Mouse (Mus musculus) c-Kit-negative CD71-positive TER-119-positive erythroid progenitor cells, embryonic 14.5 days (primary cell): Measurements from ENCODE around the gene Mkrn1.
"Not testable (repeated sequence)": the region's sequence is repeated elsewhere in the genome, so short reads cannot be mapped to it uniquely, and the experiment has no call there.

ENCODE experiments used
- DNase-seq: peaks from one replicate; pipeline ENCODE4 v3.0.0-alpha.2; 2013; ENCODE audit warnings: low read depth, low spot score

Gene Mkrn1

DNA sequence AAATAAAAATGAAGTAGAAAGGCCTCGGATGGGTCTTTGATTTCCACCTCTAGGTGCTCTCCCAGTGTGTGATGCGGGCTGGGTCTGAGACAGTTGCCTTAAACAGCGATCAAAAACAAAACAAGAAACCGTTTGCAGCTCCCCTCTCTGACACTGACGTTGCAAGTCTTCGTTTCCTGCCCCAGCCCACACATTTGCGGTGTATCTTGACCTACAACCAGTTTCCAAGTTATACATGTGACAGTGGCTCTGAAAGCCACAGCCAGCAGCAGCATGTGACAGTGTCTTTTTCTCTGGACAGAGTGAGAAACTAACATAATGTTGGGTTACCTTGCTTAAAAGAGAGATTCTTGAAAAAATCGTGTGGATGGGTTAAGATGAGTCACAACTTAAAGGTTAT lies 40.5 kb downstream of the Mkrn1 start:
- no peak for DNase-seq

DNA sequence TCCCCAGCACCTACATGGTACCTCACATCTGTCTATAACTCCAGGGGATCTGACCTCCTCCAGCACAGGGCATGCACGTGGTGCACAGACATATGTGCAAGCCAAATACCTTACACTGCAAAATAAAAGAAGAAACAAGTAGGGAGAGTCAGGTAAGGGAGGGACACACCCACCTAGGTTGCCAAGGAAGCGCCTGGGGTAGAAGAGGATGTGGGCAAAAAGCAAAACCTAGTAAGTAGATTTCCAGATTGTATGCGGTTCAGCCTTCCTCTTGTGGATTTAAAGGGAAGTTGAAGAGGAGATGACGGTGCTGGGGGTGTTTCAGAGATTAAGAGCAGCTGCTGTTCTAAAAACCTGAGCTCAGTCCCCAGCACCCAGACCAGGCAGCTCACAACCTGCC lies 41.0 kb downstream of the Mkrn1 start:
- no peak for DNase-seq

DNA sequence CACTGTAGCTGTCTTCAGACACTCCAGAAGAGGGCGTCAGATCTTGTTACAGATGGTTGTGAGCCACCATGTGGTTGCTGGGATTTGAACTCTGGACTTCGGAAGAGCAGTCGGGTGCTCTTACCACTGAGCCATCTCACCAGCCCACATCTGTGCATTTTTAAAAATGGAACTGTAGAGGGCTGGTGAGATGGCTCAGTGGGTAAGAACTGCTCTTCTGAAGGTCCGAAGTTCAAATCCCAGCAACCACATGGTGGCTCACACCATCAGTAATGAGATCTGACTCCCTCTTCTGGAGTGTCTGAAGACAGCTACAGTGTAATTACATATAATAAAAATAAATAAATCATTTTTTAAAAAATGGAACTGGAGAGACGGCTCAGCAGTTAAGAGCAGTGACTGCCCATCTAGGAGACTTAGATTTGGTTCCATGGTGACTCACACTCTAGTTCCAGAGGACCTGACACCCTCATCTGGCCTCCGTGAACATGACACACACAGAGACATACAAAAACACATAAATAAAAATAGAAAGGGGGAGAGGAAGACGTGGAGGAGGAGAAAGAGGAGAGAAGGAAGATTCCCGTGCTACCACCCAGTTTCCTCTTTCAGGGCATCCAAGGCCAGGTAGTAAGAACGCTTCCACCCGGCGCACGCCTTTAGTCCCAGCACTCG lies 42.0 kb downstream of the Mkrn1 start:
- not testable (repeated sequence) for DNase-seq

DNA sequence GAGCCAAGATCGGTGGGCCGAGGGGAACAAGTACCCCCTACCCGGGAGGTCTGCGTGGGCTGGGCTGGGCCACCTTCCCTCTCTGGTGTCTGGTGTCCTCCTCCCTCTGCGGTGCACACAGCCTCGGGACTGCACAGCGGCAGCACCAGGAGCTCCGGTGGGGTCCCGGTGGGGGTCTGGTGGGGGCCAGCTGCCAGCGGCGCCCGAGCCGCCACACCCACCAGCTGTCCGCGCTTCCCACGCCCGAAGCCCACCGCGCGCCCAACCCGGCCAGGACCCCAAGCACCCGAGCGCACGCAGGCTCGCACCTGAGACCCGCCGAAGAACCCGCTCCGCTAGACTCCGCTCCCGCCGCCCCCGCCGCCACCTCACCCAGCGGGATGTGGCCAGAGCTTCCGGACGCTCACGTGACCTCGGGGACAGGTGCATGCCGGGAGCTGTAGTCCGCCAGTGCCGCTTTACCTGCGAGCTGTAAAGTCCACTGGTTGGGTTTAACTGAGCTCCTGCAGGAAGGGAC lies 42.9 kb downstream of the Mkrn1 start, which contains the start of gene Slc37a3:
Gene Slc37a3 (minus strand): TSS at position 365 of the 517 bp plus-strand sequence.
- peak; percentile 58 for DNase-seq

DNA sequence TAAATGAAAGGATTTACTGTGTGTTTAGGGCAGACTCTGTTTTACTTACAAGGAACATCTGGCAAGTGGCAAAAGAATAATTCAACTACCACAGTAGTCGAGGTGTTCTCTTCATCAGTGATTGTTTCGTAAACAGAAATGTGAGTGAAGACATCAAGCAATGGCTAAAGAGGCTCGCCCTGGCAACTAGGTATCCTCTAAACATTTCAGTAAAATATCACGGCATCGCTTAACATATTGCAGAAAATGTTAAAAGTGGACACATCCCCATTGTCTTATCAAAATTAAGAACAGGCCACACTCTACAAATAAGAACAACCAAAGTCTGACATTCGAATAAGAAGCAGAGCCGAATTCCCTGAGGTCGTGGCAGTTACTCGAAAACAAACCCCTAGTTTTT lies 43.5 kb downstream of the Mkrn1 start:
- no peak for DNase-seq

DNA sequence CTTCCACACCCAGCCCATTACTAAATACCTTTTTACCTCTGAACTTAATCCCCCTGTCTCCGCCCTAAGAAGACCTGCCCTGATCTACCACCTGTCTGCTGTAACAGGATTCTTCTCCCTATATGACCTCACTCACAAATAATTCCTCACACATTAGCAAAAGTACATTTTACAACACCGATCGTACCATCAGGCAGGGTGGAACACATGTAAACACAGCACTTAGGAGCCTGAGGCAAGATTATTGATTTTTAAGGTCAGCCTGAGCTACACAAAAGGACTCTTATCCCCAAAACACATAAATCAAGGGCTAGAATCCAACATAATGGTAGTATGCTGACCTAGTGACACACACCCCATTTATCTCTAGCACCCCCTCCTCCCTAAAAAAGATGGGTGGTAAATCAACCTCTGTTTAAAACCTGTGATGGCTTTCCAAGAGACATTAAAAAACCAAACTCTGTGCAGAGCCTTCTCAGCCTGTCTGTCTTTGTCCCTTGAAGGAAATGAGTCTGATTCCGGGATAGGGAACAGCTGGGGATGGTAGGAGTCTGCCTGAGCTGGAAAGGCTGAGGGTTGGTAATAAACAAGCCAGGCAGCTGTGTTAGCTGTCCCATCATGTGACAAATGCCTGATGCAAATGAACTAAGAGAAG lies 46.8 kb downstream of the Mkrn1 start:
- DNase-seq, result no peak

DNA sequence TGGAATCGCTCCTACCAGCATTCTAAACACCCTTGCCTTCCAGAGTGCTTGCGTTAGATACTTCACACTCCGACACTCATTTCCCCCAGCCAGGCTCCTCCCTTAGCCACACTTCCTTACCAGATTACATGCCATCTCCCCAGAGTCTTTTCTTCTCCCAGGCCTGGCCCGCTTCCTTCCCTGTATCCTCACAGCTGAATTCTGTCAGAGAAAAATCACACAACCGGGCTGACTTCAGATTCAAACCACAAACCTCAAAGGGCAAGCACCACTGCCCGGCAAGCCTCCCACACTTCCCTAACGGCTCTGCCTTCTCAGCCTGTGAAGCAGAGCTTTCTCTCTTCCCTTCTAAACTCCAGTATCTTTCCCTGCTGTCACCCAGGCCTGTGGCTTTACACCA lies 47.5 kb downstream of the Mkrn1 start:
- DNase-seq, result no peak

DNA sequence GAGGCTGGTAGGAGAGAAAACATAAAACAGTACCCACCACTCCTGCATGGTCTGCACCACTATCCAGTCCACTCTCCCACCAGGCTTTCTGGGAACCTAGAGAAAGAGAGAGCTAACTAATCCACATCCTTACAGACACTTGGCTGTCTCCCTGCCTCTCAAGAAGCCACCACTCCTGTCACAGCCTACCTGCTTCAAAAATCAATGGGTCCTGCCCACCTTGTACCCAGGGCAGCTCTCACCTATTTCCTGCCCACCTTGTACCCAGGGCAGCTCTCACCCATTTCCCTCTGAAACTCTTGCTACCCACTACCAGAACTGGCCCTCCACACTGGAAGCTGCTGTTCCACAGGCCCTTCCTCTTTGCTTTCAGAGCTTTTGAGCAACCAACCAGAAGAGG lies 48.2 kb downstream of the Mkrn1 start:
- no peak for DNase-seq

DNA sequence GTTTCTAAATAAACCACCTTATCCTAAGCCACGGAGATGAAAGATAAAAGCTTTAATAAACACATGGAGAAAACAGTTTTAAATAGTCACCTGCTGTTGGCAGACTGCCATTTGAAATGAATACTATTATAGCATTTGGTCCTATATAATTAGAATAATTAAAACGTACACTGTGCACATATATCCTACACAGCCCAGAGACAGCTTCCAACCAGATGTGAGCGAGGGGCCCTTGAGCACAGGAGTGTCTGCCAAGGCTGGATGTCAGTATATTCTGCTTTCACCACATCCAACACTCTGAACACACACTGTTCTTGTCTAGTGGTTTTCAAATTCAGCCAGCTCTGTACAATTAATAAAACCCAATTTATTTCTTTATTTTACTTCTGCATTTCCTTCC lies 50.6 kb downstream of the Mkrn1 start:
- no peak for DNase-seq

DNA sequence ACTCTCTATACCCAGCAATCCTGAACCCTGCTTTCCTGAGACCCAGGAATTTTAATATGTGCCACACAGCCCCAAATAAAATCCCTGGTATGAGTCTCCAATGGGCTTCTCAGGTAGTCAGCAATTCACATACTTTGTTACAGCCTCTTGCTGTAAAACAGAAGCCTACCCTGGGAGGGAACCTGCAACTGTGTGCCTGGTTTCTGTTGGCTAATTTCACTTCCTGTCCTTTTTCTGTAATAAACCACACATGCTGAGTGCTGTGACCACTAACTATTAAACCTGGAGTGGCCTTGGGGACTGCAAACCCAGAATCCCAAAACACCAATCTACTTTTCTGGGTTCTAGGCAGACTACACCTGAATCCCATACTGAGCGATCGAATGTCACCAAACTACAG lies 57.6 kb downstream of the Mkrn1 start:
- DNase-seq, result no peak

DNA sequence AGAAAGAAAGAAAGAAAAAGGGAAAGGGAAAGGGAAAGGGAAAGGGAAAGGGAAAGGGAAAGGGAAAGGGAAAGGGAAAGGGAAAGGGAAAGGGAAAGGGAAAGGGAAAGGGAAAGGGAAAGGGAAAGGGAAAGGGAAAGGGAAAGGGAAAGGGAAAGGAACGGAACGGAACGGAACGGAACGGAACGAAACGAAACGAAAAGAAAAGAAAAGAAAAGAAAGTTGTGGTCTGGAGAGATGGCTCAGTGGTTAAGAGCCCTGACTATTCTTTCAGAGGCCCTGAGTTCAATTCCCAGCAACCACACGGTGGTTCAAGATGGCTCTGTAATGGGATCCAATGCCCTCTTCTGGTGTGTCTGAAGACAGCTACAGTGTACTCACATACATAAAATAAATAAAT lies 61.1 kb downstream of the Mkrn1 start:
- DNase-seq, result not testable (repeated sequence)

DNA sequence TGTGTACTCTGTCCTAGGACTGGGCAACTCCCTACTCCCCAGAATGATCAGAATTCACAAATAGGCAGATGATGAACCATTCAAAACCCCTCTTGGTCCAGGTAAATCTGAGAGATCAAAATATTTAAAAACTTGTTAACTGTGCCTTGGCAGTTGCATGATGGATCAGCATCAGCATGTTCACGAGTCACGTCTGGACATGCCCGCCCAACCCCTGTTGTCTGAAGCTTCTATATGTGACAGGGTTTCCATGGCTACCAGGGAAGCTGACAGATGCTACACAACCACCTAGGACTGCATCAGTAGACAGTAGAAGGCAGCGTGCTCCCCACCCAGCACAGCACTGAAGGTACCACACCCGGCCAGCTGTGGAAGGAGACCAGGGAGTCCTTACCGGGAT lies 71.3 kb downstream of the Mkrn1 start:
- DNase-seq, result no peak

DNA sequence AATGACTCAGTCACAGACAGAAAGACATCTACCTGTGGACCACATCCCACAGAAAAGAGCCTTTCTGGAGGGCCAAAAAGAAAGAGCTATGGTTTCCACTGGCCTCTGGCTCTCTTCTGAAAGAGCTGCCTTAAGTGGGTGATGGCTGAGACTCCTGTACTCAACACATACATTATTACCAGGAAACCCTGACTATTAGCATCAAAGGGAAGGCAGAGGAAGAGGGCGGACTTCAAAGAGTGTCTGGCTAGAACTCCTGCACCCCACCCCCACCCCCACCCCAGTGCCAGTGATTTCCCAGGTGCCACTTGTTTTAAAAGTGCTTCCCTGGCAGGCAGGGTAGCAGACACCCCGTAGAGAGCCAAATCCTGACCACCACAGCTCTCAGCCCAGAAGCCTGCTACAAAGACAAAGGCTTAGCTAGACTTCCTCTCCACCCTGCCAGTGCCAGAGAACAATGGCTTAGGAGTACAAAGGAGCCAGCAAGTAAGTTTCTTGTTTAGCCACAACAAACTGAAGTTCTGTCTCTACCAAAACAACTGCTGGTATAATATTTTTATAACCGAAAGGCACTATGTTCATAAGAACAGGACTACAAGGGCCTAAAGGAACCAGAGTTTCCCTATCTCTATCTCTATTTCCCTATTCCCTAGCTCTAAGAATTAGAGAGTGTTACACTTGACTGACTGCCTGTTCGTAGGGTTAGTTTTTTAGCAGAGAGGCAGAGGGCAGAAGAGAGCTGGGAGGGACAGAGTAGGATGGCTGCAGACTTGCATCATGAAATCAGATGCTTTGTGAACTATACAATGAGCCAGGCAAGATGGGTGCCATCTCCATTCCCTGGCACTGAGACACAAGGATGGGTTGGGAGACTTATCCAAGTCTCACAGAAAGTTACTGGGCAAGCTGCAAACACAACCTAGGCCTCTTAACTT lies 72.1 kb downstream of the Mkrn1 start:
- no peak for DNase-seq
